Mouse (Mus musculus): ENCODE results near the gene Adam1b. TPM values are rescaled to one million over a fixed set of nuclear protein-coding genes. Genes with fewer than 3 reads are reported as not detected.

The Adam1b gene
- polyA plus RNA-seq, 1 experiment, result 0.02 TPM

Other genes with a start within 250 kb of the Adam1b start
- 29.3 TPM for gene Trafd1, start 117.8 kb downstream of the Adam1b start, polyA plus RNA-seq (2012; fragmentation: generic; extraction: Trizol)
- 22.0 TPM for gene Naa25, start 105.5 kb downstream of the Adam1b start, polyA plus RNA-seq (2012; fragmentation: generic; extraction: Trizol)
- 3.3 TPM for gene Tmem116, start 51.5 kb downstream of the Adam1b start, polyA plus RNA-seq (2012; fragmentation: generic; extraction: Trizol)
- gene Erp29, start 50.9 kb downstream of the Adam1b start, polyA plus RNA-seq (2012; fragmentation: generic; extraction: Trizol), result 86.0 TPM
- gene Adam1a, start 42.0 kb upstream of the Adam1b start, polyA plus RNA-seq (2012; fragmentation: generic; extraction: Trizol), result 0.77 TPM
- gene Gm42878, start 42.0 kb upstream of the Adam1b start, polyA plus RNA-seq (2012; fragmentation: generic; extraction: Trizol), result 0.13 TPM
- 100 TPM for gene Mapkapk5, start 42.5 kb upstream of the Adam1b start, polyA plus RNA-seq (2012; fragmentation: generic; extraction: Trizol)
- gene Aldh2, start 90.4 kb upstream of the Adam1b start, polyA plus RNA-seq (2012; fragmentation: generic; extraction: Trizol), result 210 TPM
- gene Acad12, start 115.5 kb upstream of the Adam1b start, polyA plus RNA-seq (2012; fragmentation: generic; extraction: Trizol), result 2.1 TPM
- 4.7 TPM for gene Acad10, start 157.1 kb upstream of the Adam1b start, polyA plus RNA-seq (2012; fragmentation: generic; extraction: Trizol)
- 40.9 TPM for gene Brap, start 157.1 kb upstream of the Adam1b start, polyA plus RNA-seq (2012; fragmentation: generic; extraction: Trizol)
- 95.3 TPM for gene Atxn2, start 207.9 kb upstream of the Adam1b start, polyA plus RNA-seq (2012; fragmentation: generic; extraction: Trizol)

Data from myocyte (in vitro differentiated cells).